Mouse (Mus musculus) gastrocnemius, adult 8-10 months (tissue): ENCODE measurements at regions not wholly inside any gene's neighbourhood (a gene's known extent, or its start where the extent isn't known, plus 50 kb on each side); places are given as distances from the start of the nearest gene placed in this dataset.
A peak's percentile ranks its signal among the peaks of the same experiment; 100 is the strongest.

Experiments
- DNase-seq, 2 experiments: peaks; one replicate each; pipeline ENCODE4 v3.0.0; 2022; ENCODE audit warnings: low spot score in 2 of 2

DNA sequence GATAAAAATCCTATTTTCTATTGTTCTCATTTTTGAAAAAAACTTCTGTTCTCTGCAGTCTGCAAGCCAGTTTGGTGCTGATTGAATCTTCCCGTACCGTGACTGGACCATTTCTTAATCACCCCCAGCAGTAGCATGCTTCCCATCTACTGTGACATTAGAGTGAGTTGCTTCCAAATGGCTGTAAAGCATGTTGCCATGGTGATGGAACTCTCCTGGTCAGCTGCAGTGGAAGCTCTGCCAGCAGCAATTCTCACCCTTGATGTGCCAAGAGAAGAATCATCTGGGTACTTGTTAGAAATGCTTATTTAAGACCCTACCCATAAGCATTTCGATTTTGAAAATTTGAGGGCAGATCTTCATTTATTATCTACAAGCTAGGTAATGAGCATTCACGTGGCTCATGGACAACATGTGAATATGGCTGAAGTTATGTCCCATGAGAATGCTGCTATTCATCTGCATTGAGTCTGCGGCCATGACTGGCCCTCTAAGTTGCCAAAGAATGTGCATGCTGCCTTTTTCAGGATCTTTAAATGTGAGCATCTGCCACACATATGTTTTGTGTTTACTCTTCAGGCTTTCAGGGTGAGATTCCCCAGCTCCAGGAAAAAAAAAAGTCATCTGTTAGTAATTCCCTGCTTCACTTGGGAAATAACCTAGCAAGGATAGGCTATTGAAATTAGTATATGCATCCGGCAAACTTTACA is 62.8 kb downstream of the H2al1n start:
- no peak for DNase-seq

GRCm38 (mm10) chrX:14279312-14279711 is 68.4 kb downstream of the H2al1n start:
- DNase-seq, result no peak

DNA sequence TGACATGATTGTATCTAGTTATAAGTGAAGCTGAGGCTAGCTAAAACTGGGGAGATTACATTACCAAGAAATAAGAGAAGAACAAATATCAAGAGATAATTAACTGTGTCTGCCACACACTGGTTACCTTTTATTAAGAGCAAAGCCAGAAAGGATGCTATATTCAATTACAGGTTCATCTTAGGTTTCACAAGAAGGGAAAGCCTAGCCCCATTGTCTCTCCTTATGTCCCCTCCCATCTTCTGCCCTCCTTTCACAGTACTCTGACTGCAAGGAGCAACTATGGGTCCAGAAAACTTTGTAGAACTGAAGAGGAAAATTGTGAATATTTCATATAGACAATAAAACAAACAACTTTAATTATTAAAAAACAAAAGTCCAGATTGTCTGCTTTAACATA is 68.8 kb downstream of the H2al1n start:
- DNase-seq, result no peak

DNA sequence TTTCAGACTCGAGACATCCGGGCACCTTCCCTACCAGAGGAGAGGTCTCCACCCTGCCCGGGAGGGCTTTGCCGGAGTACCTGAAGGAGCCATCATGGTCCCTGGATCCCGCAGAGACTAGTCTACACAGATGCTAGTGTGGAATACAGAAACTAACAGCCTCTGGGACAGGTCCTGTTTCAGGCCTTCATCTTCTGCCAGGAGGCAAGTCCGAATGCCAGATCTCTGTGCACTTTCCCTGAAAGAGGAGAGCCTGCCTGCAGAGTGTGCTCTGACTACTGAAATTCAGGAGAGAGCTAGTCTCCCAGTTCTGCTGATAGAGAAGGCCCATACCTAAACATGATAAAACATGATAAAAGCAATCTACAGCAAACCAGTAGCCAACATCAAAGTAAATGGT is 83.9 kb downstream of the H2al1n start:
- peak in 1 of 2 experiments; percentile 5 for DNase-seq

DNA sequence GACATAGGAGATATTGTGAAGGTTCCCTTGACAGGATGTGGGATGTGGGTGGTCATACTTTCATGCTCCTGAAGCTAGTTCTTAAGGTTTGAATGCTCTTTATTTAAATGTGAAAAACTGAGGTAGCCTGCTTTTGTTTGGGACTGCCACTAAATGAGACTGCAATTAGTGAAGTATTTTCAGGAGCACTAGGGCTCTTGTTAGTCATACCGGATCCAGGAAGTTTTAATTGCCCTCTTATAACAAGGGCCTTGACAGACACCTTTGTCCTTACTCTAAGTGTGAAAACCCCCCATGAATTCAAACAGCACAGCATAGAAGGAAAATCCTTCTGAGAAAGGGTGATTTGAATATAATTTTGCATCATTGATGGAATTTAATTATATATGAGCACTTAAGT is 91.2 kb downstream of the H2al1n start:
- no peak for DNase-seq

DNA sequence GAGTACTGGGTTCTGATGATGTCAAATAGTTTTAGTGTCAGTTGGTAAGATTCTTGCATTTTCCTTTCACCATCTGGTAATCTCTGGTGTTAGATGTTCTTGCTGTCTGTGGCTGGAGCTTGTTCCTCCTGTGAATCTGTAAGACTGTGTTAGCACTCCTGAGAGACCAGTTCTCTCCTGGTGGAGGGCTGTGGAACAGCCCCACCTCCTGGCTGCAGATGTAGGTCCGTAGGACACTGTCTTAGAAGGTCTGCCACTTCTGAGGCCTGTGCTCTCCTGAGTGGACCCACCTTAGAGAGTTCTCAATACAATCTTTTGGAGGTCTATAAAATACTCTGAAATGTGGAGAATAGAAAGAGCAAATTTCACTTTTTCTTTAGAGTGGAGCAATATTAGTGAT is 101.8 kb downstream of the H2al1n start:
- DNase-seq, result peak in 1 of 2 experiments; percentile 5

DNA sequence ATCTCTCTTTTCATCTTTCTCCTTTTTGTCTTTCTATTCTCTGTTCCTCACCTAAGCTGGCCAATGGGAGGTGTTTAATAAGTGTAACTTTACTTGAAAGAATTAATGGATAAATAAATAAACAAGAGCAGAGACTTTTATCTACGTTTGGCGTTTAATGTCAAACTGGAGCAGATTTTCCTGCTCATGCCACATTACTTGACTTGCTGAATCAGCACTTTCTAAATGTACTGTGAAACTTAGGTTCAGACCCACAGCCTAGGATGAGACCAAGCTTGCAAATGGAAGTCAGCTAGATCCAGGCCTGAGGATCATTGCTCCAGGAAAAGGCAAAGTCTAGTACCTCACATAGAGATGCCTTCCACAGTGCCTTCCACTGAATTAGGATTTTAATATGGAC is 141.5 kb downstream of the H2al1n start:
- DNase-seq, result no peak

GRCm38 (mm10) chrX:14353366-14353765 is 142.4 kb downstream of the H2al1n start:
- no peak for DNase-seq

DNA sequence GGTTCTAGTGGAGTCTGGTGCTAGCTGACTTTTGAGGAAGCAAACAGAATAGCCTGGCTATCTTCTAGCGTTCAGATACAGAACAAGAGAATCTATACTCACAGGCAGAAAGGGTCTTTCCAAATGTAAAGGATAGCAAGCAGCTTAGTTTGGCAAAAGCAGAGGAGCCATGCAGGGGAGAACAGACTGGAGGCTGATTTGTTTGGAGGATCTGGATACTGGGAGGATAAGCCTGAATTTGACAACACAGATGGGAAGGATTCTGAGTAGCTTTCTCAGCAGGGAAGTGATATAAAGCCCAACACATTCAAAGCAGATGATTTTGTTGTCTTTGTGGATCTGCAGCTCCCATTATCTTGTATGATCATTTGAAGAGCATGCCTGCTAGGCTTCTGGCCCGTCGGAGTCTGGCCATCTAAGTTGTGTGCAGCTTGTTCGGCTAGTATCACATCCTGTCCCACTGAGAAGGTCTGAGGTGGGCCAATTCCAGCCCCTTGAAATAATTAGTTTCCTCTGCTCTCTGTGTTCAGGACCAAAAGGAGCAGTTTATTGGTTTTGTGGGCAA is 145.6 kb downstream of the H2al1n start:
- no peak for DNase-seq
